Mouse (Mus musculus): Measurements from ENCODE around the gene Sept3. TPM values are rescaled to one million over a fixed set of nuclear protein-coding genes. Genes with fewer than 3 reads are reported as not detected.

The Sept3 gene
- polyA plus RNA-seq, 1 experiment from 2014 or later: 3.0 TPM

- Histone ChIP-seq H3K36me3 (ENCODE audit: control insufficient read depth, insufficient read depth) (no peaks in the 10 kb centered on the region), H3K4me2 (replicated peaks; ENCODE audit: low read depth) (no peak overlapping the region), H3K4me1 (replicated peaks; ENCODE audit: control insufficient read depth, insufficient read depth, low read length) (no peaks in the 10 kb centered on the region), H3K27me3 (replicated peaks; ENCODE audit: control insufficient read depth, insufficient read depth, low read length) (peaks cover 3% of the 10 kb centered on the region), H3K4me3 (ENCODE audit: low read depth, low read length) (no peak overlapping the region), H3K27ac (ENCODE audit: low read depth, low read length) (no peak overlapping the region), H3K9ac (ENCODE audit: low read depth, low read length) (no peak overlapping the region), H3K9me3 (ENCODE audit: control insufficient read depth) (no peaks in the 10 kb centered on the region)
- ATAC-seq: no peak
- peak; percentile 93 for TF ChIP-seq CTCF (IDR thresholded peaks at IDR 0.05; ENCODE audit: low read depth)
- WGBS: 11% methylated on average over 6 of the region's 6 CpGs
These were observed 8.3 kb upstream of the Sept3 start for GRCm38 (mm10) chr15:82266356-82266755.

GRCm38 (mm10) chr15:82268185-82268584, 6.5 kb upstream of the Sept3 start:
- Histone ChIP-seq H3K9me3 (ENCODE audit: control insufficient read depth) (no peaks in the 10 kb centered on the region), H3K9ac (ENCODE audit: low read depth, low read length) (no peak overlapping the region), H3K36me3 (ENCODE audit: control insufficient read depth, insufficient read depth) (no peaks in the 10 kb centered on the region), H3K27ac (ENCODE audit: low read depth, low read length) (no peak overlapping the region), H3K27me3 (replicated peaks; ENCODE audit: control insufficient read depth, insufficient read depth, low read length) (peaks cover 17% of the 10 kb centered on the region), H3K4me2 (replicated peaks; ENCODE audit: low read depth) (no peak overlapping the region), H3K4me3 (ENCODE audit: low read depth, low read length) (no peak overlapping the region), H3K4me1 (replicated peaks; ENCODE audit: control insufficient read depth, insufficient read depth, low read length) (no peaks in the 10 kb centered on the region)
- ATAC-seq: no peak
- no peak for TF ChIP-seq CTCF (IDR thresholded peaks at IDR 0.05; ENCODE audit: low read depth)
- WGBS: 33% methylated on average over 3 of the region's 3 CpGs

- Histone ChIP-seq H3K9ac (ENCODE audit: low read depth, low read length) (no peak overlapping the region), H3K4me2 (replicated peaks; ENCODE audit: low read depth) (no peak overlapping the region), H3K27ac (ENCODE audit: low read depth, low read length) (no peak overlapping the region), H3K9me3 (ENCODE audit: control insufficient read depth) (no peaks in the 10 kb centered on the region), H3K4me1 (replicated peaks; ENCODE audit: control insufficient read depth, insufficient read depth, low read length) (no peaks in the 10 kb centered on the region), H3K4me3 (ENCODE audit: low read depth, low read length) (no peak overlapping the region), H3K27me3 (replicated peaks; ENCODE audit: control insufficient read depth, insufficient read depth, low read length) (peaks cover 23% of the 10 kb centered on the region), H3K36me3 (ENCODE audit: control insufficient read depth, insufficient read depth) (no peaks in the 10 kb centered on the region)
- TF ChIP-seq CTCF (IDR thresholded peaks at IDR 0.05; ENCODE audit: low read depth): no peak
- 87% methylated on average over 9 of the region's 9 CpGs for WGBS
- no peak for ATAC-seq
These were observed 5.9 kb upstream of the Sept3 start for GRCm38 (mm10) chr15:82268783-82269182.

- peak; percentile 97 for TF ChIP-seq CTCF (IDR thresholded peaks at IDR 0.05; ENCODE audit: low read depth)
- Histone ChIP-seq H3K27ac (ENCODE audit: low read depth, low read length) (no peak overlapping the region), H3K27me3 (replicated peaks; ENCODE audit: control insufficient read depth, insufficient read depth, low read length) (peaks cover 47% of the 10 kb centered on the region), H3K4me2 (replicated peaks; ENCODE audit: low read depth) (no peak overlapping the region), H3K4me1 (replicated peaks; ENCODE audit: control insufficient read depth, insufficient read depth, low read length) (no peaks in the 10 kb centered on the region), H3K9ac (ENCODE audit: low read depth, low read length) (no peak overlapping the region), H3K4me3 (ENCODE audit: low read depth, low read length) (no peak overlapping the region), H3K36me3 (ENCODE audit: control insufficient read depth, insufficient read depth) (no peaks in the 10 kb centered on the region), H3K9me3 (ENCODE audit: control insufficient read depth) (no peaks in the 10 kb centered on the region)
- 0% methylated on average over 5 of the region's 5 CpGs for WGBS
- ATAC-seq: 0 out of 2 replicates have a peak, but pooled peaks have one; percentile 39
These were observed 3.5 kb upstream of the Sept3 start for GRCm38 (mm10) chr15:82271201-82271600.

GRCm38 (mm10) chr15:82272295-82272694, 2.4 kb upstream of the Sept3 start:
- H3K36me3 ChIP-seq (ENCODE audit: control insufficient read depth, insufficient read depth): no peaks in the 10 kb centered on the region
- no peak overlapping the region for H3K9ac ChIP-seq (ENCODE audit: low read depth, low read length)
- peaks cover 58% of the 10 kb centered on the region for H3K27me3 ChIP-seq (replicated peaks; ENCODE audit: control insufficient read depth, insufficient read depth, low read length)
- H3K9me3 ChIP-seq (ENCODE audit: control insufficient read depth): no peaks in the 10 kb centered on the region
- H3K27ac ChIP-seq (ENCODE audit: low read depth, low read length): no peak overlapping the region
- H3K4me1 ChIP-seq (replicated peaks; ENCODE audit: control insufficient read depth, insufficient read depth, low read length): no peaks in the 10 kb centered on the region
- no peak for TF ChIP-seq CTCF (IDR thresholded peaks at IDR 0.05; ENCODE audit: low read depth)
- H3K4me3 ChIP-seq (ENCODE audit: low read depth, low read length): no peak overlapping the region
- ATAC-seq: no peak
- H3K4me2 ChIP-seq (replicated peaks; ENCODE audit: low read depth): no peak overlapping the region
- WGBS: 87% methylated on average over 6 of the region's 6 CpGs

GRCm38 (mm10) chr15:82274927-82275901, 521 bp downstream of the Sept3 start:
- H3K4me1 ChIP-seq (replicated peaks; ENCODE audit: control insufficient read depth, insufficient read depth, low read length): no peaks in the 10 kb centered on the region
- no peaks in the 10 kb centered on the region for H3K36me3 ChIP-seq (ENCODE audit: control insufficient read depth, insufficient read depth)
- no peak overlapping the region for H3K27ac ChIP-seq (ENCODE audit: low read depth, low read length)
- WGBS: 1% methylated on average over 64 of the region's 86 CpGs
- 0 out of 2 replicates have a peak, but pooled peaks have one; percentile 25 for ATAC-seq
- H3K27me3 ChIP-seq (replicated peaks; ENCODE audit: control insufficient read depth, insufficient read depth, low read length): peaks cover 60% of the 10 kb centered on the region
- no peaks in the 10 kb centered on the region for H3K9me3 ChIP-seq (ENCODE audit: control insufficient read depth)
- H3K9ac ChIP-seq (ENCODE audit: low read depth, low read length): 0 out of 2 replicates have a peak overlapping the region, but pooled peaks have one; percentile 31
- TF ChIP-seq CTCF (IDR thresholded peaks at IDR 0.05; ENCODE audit: low read depth): no peak
- peak overlapping the region; percentile 90 for H3K4me2 ChIP-seq (replicated peaks; ENCODE audit: low read depth)
- H3K4me3 ChIP-seq (ENCODE audit: low read depth, low read length): peak overlapping the region; percentile 47

Measured in intestine, postnatal 0 days (tissue).